Mouse (Mus musculus): ENCODE data around the gene Casp2. TPM values are rescaled to one million over a fixed set of nuclear protein-coding genes. Genes with fewer than 3 reads are reported as not detected.

Gene Casp2
- total and polyA plus RNA-seq, 3 experiments: 24.7 to 47.8 (median 31.6) TPM

GRCm38 (mm10) chr6:42270817-42271216 is 6.0 kb downstream of the Casp2 start (continued):
- TF ChIP-seq CTCF (conservative IDR thresholded peaks at IDR 0.05 in 1 of 2, IDR thresholded peaks at IDR 0.05 in 1 of 2; ENCODE audit: low read depth in 2 of 2, low read length in 2 of 2) (no peak), CHD1 (IDR thresholded peaks at IDR 0.05; ENCODE audit: low read depth, low read length) (no peak), ELF1 (IDR thresholded peaks at IDR 0.05; ENCODE audit: low read depth, low read length) (no peak)

- Histone ChIP-seq H3K36me3 (replicated peaks in 1 of 2; ENCODE audit: control insufficient read depth in 1 of 2, insufficient read depth in 1 of 2, low read length in 1 of 2) (peaks cover 63 to 93% of the 10 kb centered on the region in 2 experiments), H3K4me3 (replicated peaks in 1 of 3; ENCODE audit: low read depth in 2 of 3, low read length in 2 of 3, poor library complexity in 1 of 3) (no peak overlapping the region), H3K27me3 (replicated peaks) (no peaks in the 10 kb centered on the region), H3K9me3 (replicated peaks; ENCODE audit: low read length) (no peaks in the 10 kb centered on the region), H3K9ac (ENCODE audit: insufficient read depth, low read depth) (no peak overlapping the region), H3K79me2 (replicated peaks; ENCODE audit: control insufficient read depth, extremely low read depth, insufficient read depth, poor library complexity, severe bottlenecking) (0 out of 2 replicates have a peak, but pooled peaks cover 2% of the 10 kb centered on the region), H3K4me1 (ENCODE audit: control insufficient read depth in 1 of 2, insufficient read depth in 2 of 2) (peaks cover 0 to 5% of the 10 kb centered on the region in 2 experiments; a peak in 2 of 4 replicates), H3K4me2 (ENCODE audit: insufficient read depth, low read depth, poor library complexity, severe bottlenecking) (no peak overlapping the region), H3K27ac (ENCODE audit: insufficient read depth, low read depth) (no peak overlapping the region)
- TF ChIP-seq POLR2AphosphoS2 (IDR thresholded peaks at IDR 0.05; ENCODE audit: low read depth, low read length) (no peak), EP300 (IDR thresholded peaks at IDR 0.05; ENCODE audit: low read length) (no peak), TBP (conservative IDR thresholded peaks at IDR 0.05; ENCODE audit: low read depth, low read length) (no peak), E2F4 (IDR thresholded peaks at IDR 0.05; ENCODE audit: insufficient replicate concordance, low read depth, low read length) (no peak), CHD2 (IDR thresholded peaks at IDR 0.05; ENCODE audit: low read length) (no peak), UBTF (IDR thresholded peaks at IDR 0.05; ENCODE audit: low read depth, low read length) (no peak), SIN3A (IDR thresholded peaks at IDR 0.05; ENCODE audit: low read length) (no peak), NELFE (IDR thresholded peaks at IDR 0.05; ENCODE audit: low read depth, low read length) (no peak), RCOR1 (conservative IDR thresholded peaks at IDR 0.05; ENCODE audit: low read depth, low read length) (no peak), MAFK (IDR thresholded peaks at IDR 0.05; ENCODE audit: insufficient replicate concordance, low read length) (no peak), JUND (conservative IDR thresholded peaks at IDR 0.05; ENCODE audit: low read depth, low read length) (no peak), MAZ (IDR thresholded peaks at IDR 0.05; ENCODE audit: low read depth, low read length) (no peak), PAX5 (IDR thresholded peaks at IDR 0.05; ENCODE audit: low read length) (no peak), RAD21 (IDR thresholded peaks at IDR 0.05; ENCODE audit: low read depth, low read length) (no peak), ZNF384 (IDR thresholded peaks at IDR 0.05; ENCODE audit: low read depth, low read length) (no peak), IRF4 (IDR thresholded peaks at IDR 0.05; ENCODE audit: low read depth, low read length) (no peak)
- DNase-seq (ENCODE audit: extremely low read depth): no peak
- in situ Hi-C loops (cut with MboI; ENCODE audit: low pct_ligation_motif_present, low pct_unique_long_range_greater_than_20kb, low sequenced_read_pairs) (no loop called here), dilution Hi-C loops (cut with MboI; ENCODE audit: extremely low pct_ligation_motif_present, extremely low pct_unique_long_range_greater_than_20kb, low sequenced_read_pairs) (no loop called here)
Observed at GRCm38 (mm10) chr6:42276151-42276550, 11.4 kb downstream of the Casp2 start.

GRCm38 (mm10) chr6:42282865-42283528 is 18.2 kb downstream of the Casp2 start:
- peaks cover 39 to 73% of the 10 kb centered on the region in 2 experiments for H3K36me3 ChIP-seq (replicated peaks in 1 of 2; ENCODE audit: control insufficient read depth in 1 of 2, insufficient read depth in 1 of 2, low read length in 1 of 2)
- no peak overlapping the region for H3K9ac ChIP-seq (ENCODE audit: insufficient read depth, low read depth)
- no peaks in the 10 kb centered on the region for H3K27me3 ChIP-seq (replicated peaks)
- no peak overlapping the region for H3K4me2 ChIP-seq (ENCODE audit: insufficient read depth, low read depth, poor library complexity, severe bottlenecking)
- no peak overlapping the region for H3K27ac ChIP-seq (ENCODE audit: insufficient read depth, low read depth)
- no peaks in the 10 kb centered on the region for H3K9me3 ChIP-seq (replicated peaks; ENCODE audit: low read length)
- peaks cover 0 to 26% of the 10 kb centered on the region in 2 experiments; a peak in 2 of 4 replicates for H3K4me1 ChIP-seq (ENCODE audit: control insufficient read depth in 1 of 2, insufficient read depth in 2 of 2)
- TF ChIP-seq USF1 (IDR thresholded peaks at IDR 0.05; ENCODE audit: low read depth, low read length): no peak
- TF ChIP-seq MYC (IDR thresholded peaks at IDR 0.05; ENCODE audit: low read depth, low read length): no peak
- TF ChIP-seq USF2 (conservative IDR thresholded peaks at IDR 0.05; ENCODE audit: low read depth, low read length): no peak
- TF ChIP-seq SIN3A (IDR thresholded peaks at IDR 0.05; ENCODE audit: low read length): no peak
- TF ChIP-seq ETS1 (conservative IDR thresholded peaks at IDR 0.05; ENCODE audit: low read depth, low read length): no peak
- TF ChIP-seq ZKSCAN1 (IDR thresholded peaks at IDR 0.05; ENCODE audit: borderline replicate concordance, low read depth, low read length): no peak
- no peak for TF ChIP-seq MEF2A (IDR thresholded peaks at IDR 0.05; ENCODE audit: borderline replicate concordance, low read depth, low read length)
- no peak for TF ChIP-seq ZMIZ1 (IDR thresholded peaks at IDR 0.05; ENCODE audit: low read depth, low read length)
- TF ChIP-seq IRF4 (IDR thresholded peaks at IDR 0.05; ENCODE audit: low read depth, low read length): no peak
- H3K4me3 ChIP-seq (replicated peaks in 1 of 3; ENCODE audit: low read depth in 2 of 3, low read length in 2 of 3, poor library complexity in 1 of 3): no peak overlapping the region
- DNase-seq (ENCODE audit: extremely low read depth): no peak
- dilution Hi-C loops (cut with MboI; ENCODE audit: extremely low pct_ligation_motif_present, extremely low pct_unique_long_range_greater_than_20kb, low sequenced_read_pairs) (no loop called here), in situ Hi-C loops (cut with MboI; ENCODE audit: low pct_ligation_motif_present, low pct_unique_long_range_greater_than_20kb, low sequenced_read_pairs) (no loop called here)
- H3K79me2 ChIP-seq (replicated peaks; ENCODE audit: control insufficient read depth, extremely low read depth, insufficient read depth, poor library complexity, severe bottlenecking): no peaks in the 10 kb centered on the region
